Mouse (Mus musculus): ENCODE data around the gene Igfbpl1. TPM values are rescaled to one million over a fixed set of nuclear protein-coding genes. Genes with fewer than 3 reads are reported as not detected.
A peak's percentile ranks its signal among the peaks of the same experiment; 100 is the strongest.

Igfbpl1 gene
- polyA plus RNA-seq, 1 experiment from 2014 or later = 86.8 TPM

GRCm38 (mm10) chr4:45767891-45768558 is 58.7 kb downstream of the Igfbpl1 start:
- ATAC-seq = no peak
- no peaks in the 10 kb centered on the region for H3K36me3 ChIP-seq (ENCODE audit: poor library complexity, severe bottlenecking)

DNA sequence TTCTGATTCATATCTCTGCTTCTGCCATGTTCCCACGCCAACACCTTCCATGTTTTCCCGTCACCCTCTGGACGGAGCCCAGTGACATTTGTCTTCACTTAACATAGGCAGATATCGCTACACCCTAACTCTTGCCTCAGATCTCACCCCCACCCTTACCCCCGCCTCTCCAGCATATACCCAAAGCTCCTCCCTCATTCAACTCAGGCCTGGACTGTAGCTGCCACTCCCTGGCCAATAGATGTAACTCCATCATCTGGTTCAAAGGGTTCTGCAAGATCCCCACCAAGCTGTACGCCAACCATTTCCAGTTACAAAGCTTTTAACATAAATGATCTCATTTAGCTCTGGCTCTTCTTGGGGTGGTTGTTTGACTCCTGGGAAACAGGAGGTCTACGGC is 59.9 kb downstream of the Igfbpl1 start:
- ATAC-seq = no peak
- Histone ChIP-seq H3K27ac (no peak overlapping the region), H3K4me2 (no peak overlapping the region), H3K9me3 (replicated peaks) (no peaks in the 10 kb centered on the region), H3K4me3 (no peak overlapping the region), H3K9ac (no peak overlapping the region), H3K4me1 (peaks cover 96% of the 10 kb centered on the region), H3K27me3 (no peaks in the 10 kb centered on the region), H3K36me3 (ENCODE audit: poor library complexity, severe bottlenecking) (no peaks in the 10 kb centered on the region)
- 79% methylated on average over 7 of the region's 7 CpGs for WGBS

More at GRCm38 (mm10) chr4:45767891-45768558, 58.7 kb downstream of the Igfbpl1 start:
- 0 out of 2 replicates have a peak overlapping the region, but pooled peaks have one; percentile 4 for H3K27ac ChIP-seq
- H3K9ac ChIP-seq = no peak overlapping the region
- 70% methylated on average over 11 of the region's 11 CpGs for WGBS
- no peaks in the 10 kb centered on the region for H3K9me3 ChIP-seq (replicated peaks)
- H3K4me2 ChIP-seq = no peak overlapping the region
- no peak overlapping the region for H3K4me3 ChIP-seq
- no peaks in the 10 kb centered on the region for H3K27me3 ChIP-seq
- H3K4me1 ChIP-seq = peaks cover 92% of the 10 kb centered on the region

DNA sequence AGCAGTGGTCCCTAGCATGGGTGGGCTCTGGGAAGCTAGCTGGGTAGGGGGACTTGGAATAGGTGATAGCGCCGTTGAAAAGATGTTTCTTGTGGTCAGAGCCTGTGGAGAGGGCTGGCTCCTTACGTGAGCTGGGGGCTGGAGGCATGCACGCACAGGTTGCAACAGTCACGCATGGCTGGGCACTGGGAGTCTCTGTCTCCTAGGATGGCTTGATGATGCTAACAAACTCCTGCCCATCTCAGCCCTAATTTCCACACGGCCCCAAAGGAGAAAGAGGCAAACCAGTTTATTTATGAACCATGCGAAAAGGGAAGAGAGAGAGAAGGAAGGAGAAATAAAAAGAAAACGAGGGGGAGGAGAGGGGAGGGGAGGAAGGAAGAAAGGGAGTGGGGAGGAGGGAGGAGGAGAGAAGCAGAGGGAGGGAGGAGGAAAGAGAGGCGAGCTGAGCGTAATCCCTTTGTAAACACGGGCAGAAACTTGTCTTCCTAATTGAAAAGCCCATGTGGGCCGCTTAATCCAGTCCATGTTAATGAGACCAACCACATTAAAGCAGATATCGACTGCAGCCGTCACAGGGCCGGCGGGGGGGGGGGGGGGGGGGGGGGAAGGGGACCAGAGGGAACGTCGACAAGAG is 61.0 kb downstream of the Igfbpl1 start:
- peak overlapping the region; percentile 55 for H3K9ac ChIP-seq
- ATAC-seq = peak; percentile 29; the same call in 1 of the 2 replicates
- H3K4me2 ChIP-seq = peak overlapping the region; percentile 53
- H3K27ac ChIP-seq = peak overlapping the region; percentile 88
- H3K36me3 ChIP-seq (ENCODE audit: poor library complexity, severe bottlenecking) = no peaks in the 10 kb centered on the region
- no peaks in the 10 kb centered on the region for H3K9me3 ChIP-seq (replicated peaks)
- peaks cover 85% of the 10 kb centered on the region for H3K4me1 ChIP-seq
- peak overlapping the region; percentile 0; the same call in 1 of the 2 replicates for H3K4me3 ChIP-seq
- WGBS = 0% methylated on average over 12 of the region's 18 CpGs
- no peaks in the 10 kb centered on the region for H3K27me3 ChIP-seq

DNA sequence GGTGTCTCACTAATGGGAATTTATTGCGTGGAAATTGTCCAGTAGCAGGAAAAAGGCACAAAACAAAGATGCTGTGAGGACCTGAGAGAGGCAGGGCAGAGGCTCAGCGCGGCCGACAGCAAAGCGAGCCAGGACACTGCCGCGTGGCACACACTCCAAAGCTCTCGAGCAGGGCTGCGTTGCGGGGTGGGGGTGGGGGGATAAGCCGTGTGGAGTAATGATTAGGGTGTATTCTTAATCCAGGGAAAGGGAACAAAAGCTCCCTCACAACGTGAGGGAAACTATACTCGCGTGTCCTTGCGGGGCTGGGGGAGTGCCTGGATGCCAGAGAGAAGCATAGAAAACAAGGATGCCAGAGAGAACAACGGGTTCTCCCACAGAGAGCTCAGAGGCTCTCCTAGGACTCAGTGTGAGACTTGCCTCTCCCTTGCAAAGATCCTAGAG is 61.6 kb downstream of the Igfbpl1 start:
- H3K9me3 ChIP-seq (replicated peaks) = no peaks in the 10 kb centered on the region
- WGBS = 0% methylated on average over 16 of the region's 16 CpGs
- peak overlapping the region; percentile 53 for H3K4me2 ChIP-seq
- H3K27me3 ChIP-seq = no peaks in the 10 kb centered on the region
- peak overlapping the region; percentile 88 for H3K27ac ChIP-seq
- peak overlapping the region; percentile 55 for H3K9ac ChIP-seq
- H3K4me1 ChIP-seq = peaks cover 80% of the 10 kb centered on the region
- peak overlapping the region; percentile 0; the same call in 1 of the 2 replicates for H3K4me3 ChIP-seq
- H3K36me3 ChIP-seq (ENCODE audit: poor library complexity, severe bottlenecking) = no peaks in the 10 kb centered on the region
- 0 out of 2 replicates have a peak, but pooled peaks have one; percentile 25 for ATAC-seq

- Histone ChIP-seq H3K4me1 (peaks cover 80% of the 10 kb centered on the region), H3K9me3 (replicated peaks) (no peaks in the 10 kb centered on the region), H3K27me3 (no peaks in the 10 kb centered on the region), H3K4me2 (peak overlapping the region; percentile 35), H3K4me3 (no peak overlapping the region), H3K27ac (peak overlapping the region; percentile 88), H3K36me3 (ENCODE audit: poor library complexity, severe bottlenecking) (no peaks in the 10 kb centered on the region), H3K9ac (peak overlapping the region; percentile 1; the same call in 1 of the 2 replicates)
- no peak for ATAC-seq
- WGBS = 24% methylated on average over 10 of the region's 10 CpGs
These were observed 62.6 kb downstream of the Igfbpl1 start for GRCm38 (mm10) chr4:45764141-45764494.

- Histone ChIP-seq H3K9ac (peak overlapping the region; percentile 45), H3K27ac (peak overlapping the region; percentile 88), H3K4me3 (no peak overlapping the region), H3K9me3 (replicated peaks) (no peaks in the 10 kb centered on the region), H3K4me1 (peaks cover 80% of the 10 kb centered on the region), H3K27me3 (0 out of 2 replicates have a peak, but pooled peaks cover 3% of the 10 kb centered on the region), H3K4me2 (peak overlapping the region; percentile 35), H3K36me3 (ENCODE audit: poor library complexity, severe bottlenecking) (no peaks in the 10 kb centered on the region)
- WGBS = 4% methylated on average over 18 of the region's 18 CpGs
- ATAC-seq = peak; percentile 61
These were observed 63.2 kb downstream of the Igfbpl1 start for GRCm38 (mm10) chr4:45763288-45764140.

DNA sequence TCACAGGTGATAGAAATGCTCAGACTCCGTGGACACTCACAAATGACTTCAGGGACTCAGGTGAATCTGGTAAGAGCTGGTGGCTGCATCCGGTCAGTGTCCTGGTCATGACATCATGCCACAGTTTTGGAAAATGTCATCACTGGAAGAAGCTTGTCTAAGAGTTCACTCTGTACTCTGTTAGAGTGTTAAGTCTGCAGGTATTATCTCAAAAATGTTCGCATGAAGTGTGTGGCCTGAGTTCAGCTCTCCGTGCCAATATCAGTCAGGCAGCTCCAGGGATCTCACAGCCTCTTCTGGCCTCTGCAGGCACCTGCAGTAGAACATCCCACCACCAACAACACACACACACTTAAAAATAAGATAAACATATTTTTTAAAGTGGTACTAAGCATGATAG is 64.1 kb downstream of the Igfbpl1 start:
- no peaks in the 10 kb centered on the region for H3K36me3 ChIP-seq (ENCODE audit: poor library complexity, severe bottlenecking)
- H3K9me3 ChIP-seq (replicated peaks) = no peaks in the 10 kb centered on the region
- H3K9ac ChIP-seq = 0 out of 2 replicates have a peak overlapping the region, but pooled peaks have one; percentile 45
- 0 out of 2 replicates have a peak, but pooled peaks cover 3% of the 10 kb centered on the region for H3K27me3 ChIP-seq
- peaks cover 80% of the 10 kb centered on the region for H3K4me1 ChIP-seq
- no peak for ATAC-seq
- peak overlapping the region; percentile 88 for H3K27ac ChIP-seq
- no peak overlapping the region for H3K4me3 ChIP-seq
- WGBS = 86% methylated on average over 4 of the region's 4 CpGs
- no peak overlapping the region for H3K4me2 ChIP-seq

Other genes starting within 250 kb of the Igfbpl1 start
- 14.7 and 17.6 TPM in 2 replicates for gene Aldh1b1, start 27.9 kb downstream of the Igfbpl1 start, polyA plus RNA-seq (2015; fragmentation: Nextera tagmentation; extraction: Ambion mirVana)
- gene Stra6l, start 21.7 kb upstream of the Igfbpl1 start, polyA plus RNA-seq (2015; fragmentation: Nextera tagmentation; extraction: Ambion mirVana) = 1.1 and 1.5 TPM in 2 replicates
- 0.25 and 0.52 TPM in 2 replicates for gene Ccdc180, start 63.4 kb upstream of the Igfbpl1 start, polyA plus RNA-seq (2015; fragmentation: Nextera tagmentation; extraction: Ambion mirVana)
- gene Tdrd7, start 138.4 kb upstream of the Igfbpl1 start, polyA plus RNA-seq (2015; fragmentation: Nextera tagmentation; extraction: Ambion mirVana) = 9.7 and 13.7 TPM in 2 replicates
- gene Tmod1, start 212.0 kb upstream of the Igfbpl1 start, polyA plus RNA-seq (2015; fragmentation: Nextera tagmentation; extraction: Ambion mirVana) = 0.32 and 0.50 TPM in 2 replicates